Mouse (Mus musculus) monocyte, adult 2 months (primary cell): ENCODE results near the gene Tex22.
A peak's percentile ranks its signal among the peaks of the same experiment; 100 is the strongest.

Experiments
- DNase-seq, 2 experiments: peaks; one replicate each; pipeline ENCODE4 v3.0.0; 2022; ENCODE audit warnings: low spot score in 2 of 2, low read depth in 1 of 2

The Tex22 gene

DNA sequence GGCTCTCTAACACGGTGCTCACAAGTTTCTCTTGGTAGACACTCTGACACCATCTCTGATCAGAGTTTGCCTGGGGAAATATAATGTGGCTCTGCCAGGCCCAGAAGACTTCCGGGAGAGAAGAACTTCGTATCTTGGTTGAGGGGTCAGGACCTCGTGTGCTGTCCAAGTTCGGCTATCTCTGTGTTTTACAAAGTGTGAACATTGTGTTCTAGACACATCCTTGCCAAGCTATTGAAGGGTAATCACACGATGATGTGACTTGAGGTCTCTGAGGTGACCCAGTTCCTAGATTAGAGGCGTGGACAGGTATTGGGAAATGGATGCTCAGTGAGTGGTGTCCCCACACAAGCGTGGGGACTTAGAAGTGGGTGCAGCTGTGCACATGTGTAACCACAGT, 18.2 kb upstream of the Tex22 start:
- no peak for DNase-seq

DNA sequence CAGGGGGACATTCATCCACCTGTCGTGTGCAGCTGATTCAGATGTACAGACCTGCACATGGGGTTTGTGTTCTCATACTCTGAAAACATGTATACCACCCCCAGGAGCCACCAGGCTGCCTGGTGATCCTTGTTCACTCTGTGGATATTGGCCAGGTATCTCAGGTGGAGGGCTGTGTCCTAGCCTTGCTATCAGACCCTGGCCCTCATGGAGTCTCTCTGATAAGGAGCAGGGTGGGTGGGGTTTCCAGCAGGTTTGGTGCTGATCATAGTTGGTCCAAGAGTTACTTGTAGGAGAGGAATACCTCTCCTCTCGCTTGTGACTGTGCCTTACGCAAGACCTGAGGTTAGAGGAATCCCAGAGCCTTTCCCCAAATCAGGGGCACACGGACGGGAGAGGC, 14.1 kb upstream of the Tex22 start:
- DNase-seq: no peak

DNA sequence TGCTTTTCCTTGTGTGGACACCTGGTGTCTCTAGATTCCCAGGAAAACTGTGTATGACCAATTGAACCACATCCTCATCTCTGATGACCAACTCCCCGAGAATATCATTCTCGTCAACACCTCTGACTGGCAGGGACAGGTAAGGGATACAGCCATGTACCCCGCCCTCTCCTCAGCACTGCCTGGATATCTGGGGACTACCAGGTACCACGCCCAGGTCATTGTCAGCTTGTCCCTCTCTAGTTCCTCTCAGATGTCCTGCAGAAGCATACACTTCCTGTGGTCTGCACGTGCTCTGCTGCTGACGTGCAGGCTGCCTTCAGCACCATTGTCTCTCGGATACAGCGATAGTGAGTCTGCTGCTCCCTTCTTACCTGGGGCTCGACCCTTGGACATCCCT, 12.7 kb upstream of the Tex22 start:
- DNase-seq: no peak

DNA sequence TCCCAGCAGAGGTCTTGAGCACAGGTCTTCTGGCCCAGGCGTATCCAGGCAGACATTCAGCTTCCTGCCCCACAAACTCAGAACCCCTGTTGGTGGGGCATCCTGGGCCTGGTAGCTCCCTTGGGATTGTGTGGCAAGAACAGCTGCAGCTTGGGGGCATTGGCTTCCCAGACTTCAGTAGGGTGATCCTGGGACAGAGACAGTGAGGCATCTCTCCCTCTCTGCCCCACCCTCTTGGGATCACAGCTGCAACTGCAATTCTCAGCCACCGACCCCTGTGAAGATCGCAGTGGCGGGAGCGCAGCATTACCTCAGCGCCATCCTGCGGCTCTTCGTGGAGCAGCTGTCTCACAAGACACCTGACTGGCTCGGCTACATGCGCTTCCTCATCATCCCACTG, 12.1 kb upstream of the Tex22 start:
- DNase-seq: no peak

DNA sequence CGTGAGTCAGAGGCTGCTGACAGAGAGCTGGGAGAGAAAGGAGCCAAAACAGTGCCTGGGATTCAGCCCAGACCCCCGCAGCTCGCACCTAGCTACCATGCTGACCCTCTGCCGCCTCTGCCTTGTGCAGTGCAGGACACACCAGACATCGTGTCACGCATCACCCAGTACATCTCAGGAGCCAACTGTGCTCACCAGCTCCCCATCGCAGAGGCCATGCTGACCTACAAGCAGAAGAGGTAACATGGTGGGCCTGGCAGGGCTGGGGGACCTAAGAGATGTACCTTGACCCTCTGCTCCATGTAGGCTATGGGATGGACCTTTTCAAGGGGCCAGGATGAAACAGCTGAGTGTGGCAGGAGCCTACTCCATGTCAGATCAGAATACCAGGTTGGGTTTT, 10.6 kb upstream of the Tex22 start:
- DNase-seq: no peak

DNA sequence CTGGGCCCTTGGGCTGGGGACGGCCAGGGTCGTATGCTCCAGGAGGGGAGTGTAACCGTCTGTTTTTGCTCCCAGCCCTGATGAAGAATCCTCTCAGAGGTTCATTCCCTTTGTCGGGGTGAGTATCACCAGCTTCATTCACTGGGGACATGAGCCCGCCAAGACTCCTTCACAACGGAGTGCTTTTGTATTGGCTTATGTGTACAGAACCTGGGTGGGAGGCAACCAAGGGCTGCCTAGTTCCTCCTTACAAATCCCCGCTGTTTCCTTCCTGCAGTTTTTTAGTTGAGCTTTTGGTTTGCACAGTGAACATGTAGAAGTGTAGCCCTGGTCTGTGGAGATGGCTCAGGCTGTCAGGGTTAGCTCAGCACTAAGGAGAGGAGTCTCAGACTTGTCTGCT, 6.3 kb upstream of the Tex22 start:
- no peak for DNase-seq

DNA sequence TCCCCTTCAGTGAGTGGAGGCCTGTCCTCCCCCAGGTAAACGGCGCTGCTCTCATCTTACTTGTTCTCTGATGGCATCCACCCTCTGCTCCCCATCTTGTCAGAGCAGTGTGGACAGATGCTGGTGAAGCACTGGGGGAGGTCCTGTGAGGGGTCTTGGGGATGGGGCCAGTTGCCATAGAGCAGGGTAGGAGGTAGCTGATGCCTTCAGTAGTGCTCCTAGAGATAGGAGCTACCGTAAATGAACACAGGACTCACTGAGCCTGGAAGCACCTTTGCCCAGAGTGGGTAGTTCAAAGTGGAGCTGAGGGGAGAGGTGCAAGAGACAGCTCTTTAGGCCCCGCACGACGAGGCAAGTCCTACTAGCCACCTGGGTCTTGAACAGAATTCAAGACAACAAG, 4.9 kb upstream of the Tex22 start:
- no peak for DNase-seq

DNA sequence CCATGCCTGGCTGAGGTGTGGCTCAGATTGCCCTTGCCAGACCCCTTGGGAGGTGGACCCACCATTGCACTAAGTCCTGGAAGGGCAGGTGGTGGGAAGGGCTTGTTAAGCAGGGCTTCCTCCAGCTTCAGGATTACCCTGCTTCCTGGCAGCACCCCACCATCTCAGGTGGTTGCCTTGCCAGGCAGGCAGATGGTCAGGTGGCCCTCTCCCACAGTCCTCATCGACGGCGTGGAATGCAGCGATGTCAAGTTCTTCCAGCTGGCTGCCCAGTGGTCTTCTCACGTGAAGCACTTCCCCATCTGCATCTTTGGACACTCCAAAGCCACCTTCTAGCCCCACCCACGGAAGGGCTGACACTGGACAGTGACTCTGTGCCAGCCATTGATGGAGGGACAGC, 3.0 kb upstream of the Tex22 start:
- DNase-seq: no peak

DNA sequence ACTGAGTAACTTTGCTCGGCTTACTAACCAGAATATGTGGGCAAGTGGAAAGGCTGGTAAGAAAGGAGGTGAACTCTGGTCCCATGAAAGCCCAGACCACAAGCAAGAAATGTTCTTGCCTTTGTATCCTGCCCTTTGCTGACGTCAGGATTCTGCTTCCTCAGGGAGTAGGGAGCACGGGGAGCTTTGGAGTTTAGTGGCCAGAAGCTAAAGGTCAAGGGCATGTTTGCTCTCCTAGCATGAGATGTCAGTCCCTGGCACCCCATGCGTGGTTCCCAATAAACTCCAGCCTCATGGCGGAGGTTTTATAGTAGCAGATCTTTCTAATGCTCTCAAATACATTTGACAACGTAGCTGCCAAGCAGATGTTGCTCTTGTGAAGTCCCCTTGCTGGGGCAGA, 2.5 kb upstream of the Tex22 start:
- DNase-seq: no peak

DNA sequence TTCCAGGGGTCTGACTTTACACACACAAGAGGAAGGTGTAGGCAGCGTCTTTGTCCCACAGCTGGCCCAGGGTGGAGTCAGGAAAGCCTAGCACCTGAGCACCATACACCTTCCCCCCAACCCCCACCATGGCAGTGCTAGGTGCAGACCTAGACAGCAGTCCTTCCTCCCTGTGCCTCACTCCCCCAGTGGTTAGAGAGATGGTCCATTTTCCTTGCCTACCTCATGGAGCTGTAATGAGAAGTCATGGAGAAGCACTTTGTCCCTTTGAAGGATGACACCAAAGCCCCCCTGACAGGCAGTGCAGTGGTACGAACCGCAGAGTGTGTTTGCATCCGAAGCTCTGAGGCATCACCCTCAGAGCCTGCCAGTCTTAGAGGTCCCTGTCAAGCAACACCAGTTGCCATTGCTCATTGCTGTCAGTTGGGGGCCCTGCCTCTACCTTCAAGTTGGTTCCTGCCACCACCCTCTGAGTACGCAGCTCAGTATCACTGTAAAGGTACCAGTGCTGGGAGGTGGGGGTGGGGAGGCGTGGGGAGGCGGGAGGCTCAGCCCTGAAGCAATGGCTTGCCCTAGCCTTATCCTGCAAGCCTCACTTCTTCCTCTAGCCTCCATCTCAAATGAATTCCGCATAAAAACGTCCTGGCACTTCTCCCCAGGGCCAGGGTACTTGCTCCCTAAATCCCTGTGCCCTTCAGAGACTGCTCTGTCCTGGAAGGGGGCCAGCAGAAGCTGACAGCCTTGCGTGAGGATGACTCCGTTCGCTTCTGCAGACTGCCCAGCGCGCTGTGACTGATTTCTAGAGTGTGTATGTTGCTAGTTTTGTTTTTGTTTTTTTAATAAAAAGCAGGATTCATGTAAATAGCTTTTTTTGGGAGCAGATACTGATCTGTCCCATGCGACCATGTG, 628 bp upstream of the Tex22 start:
- DNase-seq: no peak

DNA sequence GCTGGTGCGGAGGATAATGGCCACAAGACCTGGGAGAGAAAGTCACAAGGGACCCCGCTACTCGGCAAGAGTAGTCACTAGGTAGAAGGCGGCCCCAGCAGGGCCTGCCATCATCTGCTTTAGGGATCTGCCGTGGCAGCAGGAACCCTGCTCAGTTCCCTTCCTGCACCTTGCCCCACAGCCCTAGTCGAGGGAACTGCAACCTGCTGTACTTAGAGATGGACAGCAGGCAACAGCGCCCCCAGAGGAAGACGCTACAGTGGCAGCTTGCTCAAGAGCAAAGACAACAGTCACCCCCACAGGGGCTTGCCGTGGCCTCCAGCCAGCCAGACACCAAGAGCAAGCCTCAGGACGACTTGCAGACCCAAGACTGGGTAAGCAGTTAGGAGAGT, 757 bp downstream of the Tex22 start:
- peak; percentile 64 to 77 for DNase-seq

DNA sequence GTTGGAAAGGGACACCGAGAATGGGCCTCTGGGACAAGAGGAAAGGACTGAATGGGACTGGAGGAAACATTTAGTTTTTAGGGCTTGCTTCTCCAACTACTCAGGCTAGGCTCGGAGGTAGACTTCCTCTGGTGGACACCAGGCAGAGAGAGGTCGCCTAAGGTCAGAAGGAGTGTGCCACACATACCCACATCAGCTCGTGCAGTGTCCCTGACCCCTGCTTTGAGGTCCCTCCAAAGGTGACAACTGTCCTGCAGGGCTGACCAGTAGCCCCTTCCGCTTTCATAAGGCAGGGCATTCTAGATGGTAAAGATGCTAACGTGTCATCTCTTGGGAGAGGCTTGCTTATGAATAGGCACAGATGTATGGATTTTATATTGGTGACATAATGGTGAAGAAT, 1.2 kb downstream of the Tex22 start:
- DNase-seq: no peak

DNA sequence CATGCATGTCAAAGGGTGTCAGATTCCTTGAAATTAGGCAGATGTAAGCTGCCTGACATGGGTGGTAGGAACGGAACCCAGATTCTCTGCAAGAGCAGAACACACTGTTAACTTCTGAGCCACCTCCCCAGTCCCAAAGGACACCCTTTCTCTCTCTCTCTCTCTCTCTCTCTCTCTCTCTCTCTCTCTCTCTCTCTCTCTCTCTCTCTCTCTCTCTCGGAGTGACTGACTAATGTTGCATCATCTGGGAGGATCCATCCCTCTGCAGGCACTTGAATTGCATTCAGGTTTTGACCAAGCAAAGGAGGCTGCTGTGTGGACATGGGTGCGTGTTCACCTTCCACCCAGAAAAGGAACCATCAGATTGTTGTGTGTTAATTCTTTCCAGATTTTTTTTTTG, 13.0 kb downstream of the Tex22 start:
- DNase-seq: no peak

DNA sequence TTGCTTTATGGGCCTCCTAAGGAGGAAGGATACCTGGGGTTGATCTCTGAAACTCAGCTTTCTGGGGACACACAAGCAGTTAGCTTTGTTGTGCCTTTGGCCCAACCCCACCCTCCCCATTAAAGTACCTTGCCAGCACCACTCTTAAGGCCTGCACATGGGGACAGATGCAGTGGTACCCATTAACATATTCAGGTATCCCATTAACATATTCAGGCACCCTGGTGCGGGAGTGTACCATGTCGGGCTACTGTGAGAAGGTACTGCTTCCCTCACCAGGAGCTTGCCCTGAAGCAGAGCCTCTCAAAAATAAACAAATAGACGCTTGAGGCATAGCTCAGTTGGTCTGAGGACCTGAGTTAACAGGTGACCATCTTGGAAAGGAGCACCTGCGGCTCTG, 13.7 kb downstream of the Tex22 start:
- DNase-seq: no peak

DNA sequence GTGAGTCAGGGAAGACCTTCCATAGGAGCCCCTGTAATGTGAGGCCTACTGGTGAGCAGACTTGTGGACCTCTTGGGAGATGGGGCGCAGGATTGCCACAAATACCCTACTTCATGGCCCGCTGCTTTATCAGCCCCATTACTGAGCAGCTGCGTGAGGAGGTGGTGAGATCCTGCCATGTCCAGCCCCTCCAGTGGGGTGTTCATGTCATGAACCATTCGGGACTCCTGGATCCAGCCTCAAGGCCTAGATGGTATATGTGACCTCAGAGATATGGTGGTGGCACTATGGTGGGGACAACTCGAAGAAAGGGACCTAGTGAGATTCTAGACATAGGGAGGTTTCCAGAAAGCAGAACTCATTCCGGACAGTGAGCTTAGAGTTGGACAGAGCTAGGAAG, 14.8 kb downstream of the Tex22 start:
- no peak for DNase-seq

DNA sequence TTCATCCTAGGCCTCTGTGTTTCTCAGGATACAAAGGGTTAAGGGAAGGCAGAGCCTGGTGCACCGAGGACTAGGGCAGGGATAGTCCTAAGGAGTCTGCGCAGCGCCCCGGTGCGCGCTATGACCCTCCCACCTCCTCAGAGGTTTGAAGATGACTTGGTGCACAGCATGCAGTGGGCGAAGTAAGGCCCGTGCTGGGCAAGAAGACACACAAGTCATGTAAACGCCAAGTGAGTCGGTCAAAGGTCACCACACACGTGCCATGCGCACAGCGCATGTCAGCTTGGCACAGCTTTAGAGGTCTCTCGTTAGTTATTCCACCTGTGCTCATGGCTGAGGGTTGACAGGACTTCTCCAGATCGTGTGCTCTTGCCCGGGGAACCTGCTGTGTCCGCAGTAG, 15.8 kb downstream of the Tex22 start:
- DNase-seq: no peak

DNA sequence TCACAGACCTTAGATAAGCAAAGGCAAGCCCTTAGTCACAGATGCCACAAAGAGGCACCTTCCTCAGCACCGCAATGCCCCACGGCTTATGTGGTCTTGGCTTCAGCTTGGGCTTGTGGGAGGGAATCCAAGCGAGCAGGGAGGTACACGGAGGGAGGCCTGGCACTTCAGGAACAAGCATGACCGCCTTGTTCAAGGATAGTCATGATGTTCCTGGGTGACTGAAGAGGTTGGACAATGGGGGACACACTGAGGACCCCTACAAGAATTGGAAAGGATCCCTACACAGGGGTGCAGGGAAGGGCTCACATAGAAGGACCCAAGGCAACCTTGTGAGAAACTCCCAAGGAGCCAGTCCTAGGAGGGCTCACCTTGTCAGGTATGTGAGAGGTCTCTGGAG, 22.7 kb downstream of the Tex22 start:
- DNase-seq: no peak

DNA sequence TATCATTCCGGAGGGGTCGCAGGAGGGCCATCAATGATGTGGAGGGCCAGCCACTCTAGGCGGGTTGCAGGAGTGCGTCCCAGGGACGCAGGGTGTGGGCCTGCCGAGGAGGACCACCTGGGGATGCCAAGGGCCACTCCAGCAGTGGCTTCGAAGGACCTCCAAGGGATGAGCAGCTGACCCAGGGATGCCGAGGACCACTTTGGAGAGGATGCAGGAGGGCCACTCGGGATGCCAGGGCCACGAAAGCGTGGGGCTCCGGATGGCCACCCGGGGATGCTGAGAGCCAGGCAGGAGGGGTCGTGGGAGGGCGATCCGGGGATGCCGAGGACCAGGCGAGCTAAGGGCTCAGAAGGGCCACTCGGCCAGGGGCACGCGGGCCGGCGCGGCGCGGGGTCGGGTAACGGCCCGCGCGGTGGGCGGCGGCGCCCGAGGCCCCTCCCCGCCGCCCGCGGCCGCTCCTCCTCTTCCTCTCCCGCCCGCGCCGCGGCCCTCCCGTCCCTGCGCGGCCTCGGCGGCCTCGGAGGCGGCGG, 23.5 kb downstream of the Tex22 start, which contains the start of gene Mta1:
TSS of gene Mta1 (plus strand) at position 530 of the 533 bp plus-strand sequence.
- DNase-seq: no peak

DNA sequence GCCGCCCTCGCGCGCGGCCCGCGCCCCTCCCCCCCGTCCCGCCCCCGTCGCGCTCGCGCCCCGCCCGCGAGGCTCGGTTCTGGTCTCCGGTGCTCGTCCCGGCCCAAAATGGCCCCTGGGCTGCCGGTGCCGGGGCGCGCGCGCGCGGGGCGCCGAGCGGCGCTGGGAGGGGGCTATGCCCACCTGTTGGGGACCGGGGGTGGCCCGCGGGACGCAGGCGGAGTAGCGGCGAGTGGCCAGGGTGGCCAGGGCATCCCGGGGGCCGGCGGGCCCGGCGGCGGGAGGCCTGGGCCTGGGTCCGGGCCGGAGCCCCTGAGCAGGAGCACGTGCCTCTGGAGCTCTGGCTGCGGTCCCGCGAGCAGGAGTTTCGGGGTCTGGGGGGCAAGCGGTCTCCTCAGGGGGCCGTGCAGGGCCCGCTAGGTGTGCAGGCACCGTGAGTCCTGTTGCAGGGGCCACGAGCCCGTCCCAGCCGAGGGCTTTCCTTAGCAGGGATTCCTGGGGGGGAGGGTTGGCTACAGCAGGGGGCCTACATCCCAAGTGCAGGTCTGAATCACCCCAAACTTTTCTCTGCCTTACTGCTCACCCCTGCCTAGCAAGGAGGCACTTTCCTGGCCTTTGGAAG, 24.3 kb downstream of the Tex22 start:
- DNase-seq: no peak

DNA sequence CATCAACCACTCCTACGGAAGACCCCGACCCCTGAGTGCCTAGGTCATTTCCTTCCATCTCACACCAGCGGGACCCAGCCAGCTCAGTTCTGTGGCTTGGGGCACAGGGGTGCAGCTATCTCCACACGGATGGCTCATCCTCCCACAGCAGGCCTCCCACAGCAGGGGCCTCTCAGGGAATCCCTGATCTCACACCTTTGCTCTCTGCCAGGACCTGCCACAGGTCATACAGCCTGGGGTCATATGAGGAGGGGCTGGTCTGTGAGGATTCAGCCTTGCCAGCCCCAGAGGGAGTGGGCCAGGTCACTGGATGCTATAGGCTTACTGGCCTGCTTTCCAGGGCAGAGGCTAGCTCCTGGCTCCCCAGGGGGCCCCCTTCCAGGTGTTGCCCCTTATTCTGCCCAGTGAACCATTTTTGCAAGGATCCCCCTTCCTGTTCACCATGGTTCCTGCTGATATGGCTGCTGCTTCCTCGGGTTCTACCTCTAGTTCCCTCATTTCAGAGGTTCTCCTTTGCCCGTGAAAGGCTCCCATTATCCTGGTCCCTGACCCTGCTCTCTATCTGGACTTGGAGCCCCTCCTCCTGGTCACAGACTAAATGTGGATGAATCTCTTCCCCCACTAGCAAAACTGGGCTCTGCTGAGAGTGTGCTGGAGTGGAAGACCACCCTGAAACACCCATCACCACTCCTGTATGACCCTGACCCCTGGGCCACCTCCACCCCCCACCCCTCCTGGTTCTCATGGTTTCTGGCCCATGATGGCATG, 25.4 kb downstream of the Tex22 start:
- DNase-seq: no peak

DNA sequence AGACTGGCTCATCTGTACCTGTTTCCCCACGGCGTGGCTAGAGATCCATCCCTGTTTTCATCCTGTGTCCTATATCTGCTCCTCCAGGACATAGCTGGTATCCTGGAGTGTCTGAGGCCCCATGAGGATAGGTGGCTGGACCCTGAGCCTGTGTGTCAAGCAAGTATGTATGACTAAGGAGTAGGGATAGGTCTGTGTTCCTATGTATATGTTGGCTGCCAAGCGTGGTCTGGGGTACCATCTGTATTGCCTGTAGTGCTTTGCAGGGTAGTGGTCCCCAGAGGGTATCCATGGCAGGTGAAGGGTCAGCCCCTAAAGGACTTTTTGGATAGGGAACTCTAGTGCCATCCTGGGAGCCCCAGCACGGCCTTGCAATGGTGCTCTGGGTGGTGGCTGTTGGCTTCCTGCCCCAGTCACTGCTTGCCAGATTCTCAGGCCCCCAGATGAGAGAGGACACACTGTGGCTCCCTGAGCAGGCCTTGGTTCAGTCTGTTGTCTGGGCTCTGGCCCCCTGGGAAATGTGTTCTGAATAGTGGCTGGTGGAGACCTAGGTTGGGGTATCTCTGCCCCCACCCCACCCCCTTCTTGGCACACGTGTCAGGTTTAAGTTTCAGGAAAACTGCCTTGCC, 26.3 kb downstream of the Tex22 start:
- no peak for DNase-seq
